Mouse (Mus musculus) embryonic facial prominence, embryonic 12.5 days (tissue): ENCODE measurements around the gene Stradb. TPM values are rescaled to one million over a fixed set of nuclear protein-coding genes. Genes with fewer than 3 reads are reported as not detected.
A peak's percentile ranks its signal among the peaks of the same experiment; 100 is the strongest.

Experiments
- ATAC-seq: fragments of 200-750 bp; cut with Nextera tagmentation; 2 replicates; pipeline ENCODE4 v1.8.0; 2017; ENCODE audit not compliant: insufficient number of reproducible peaks, insufficient read depth, low FRiP score, low TSS enrichment
- H3K27ac ChIP-seq: fragments of 300-500 bp; sonication (generic); 2 replicates; pipeline ENCODE4 v1.5.1; 2016; ENCODE audit warnings: mild to moderate bottlenecking
- H3K27me3 ChIP-seq: fragments of 300-500 bp; sonication (generic); 2 replicates; pipeline ENCODE4 v1.6.1; 2016; ENCODE audit warnings: mild to moderate bottlenecking, moderate library complexity
- H3K36me3 ChIP-seq: fragments of 300-500 bp; sonication (generic); 2 replicates; pipeline ENCODE4 v1.6.1; 2016; ENCODE audit warnings: mild to moderate bottlenecking
- H3K4me1 ChIP-seq: fragments of 300-500 bp; sonication (generic); 2 replicates; pipeline ENCODE4 v1.6.1; 2016
- H3K4me2 ChIP-seq: fragments of 300-500 bp; sonication (generic); replicated peaks from 2 replicates; pipeline ENCODE4 v1.6.1; 2016; ENCODE audit warnings: mild to moderate bottlenecking, moderate library complexity
- H3K4me3 ChIP-seq: fragments of 300-500 bp; sonication (generic); 2 replicates; pipeline ENCODE4 v1.5.1; 2016; ENCODE audit warnings: mild to moderate bottlenecking
- H3K9ac ChIP-seq: fragments of 300-500 bp; sonication (generic); 2 replicates; pipeline ENCODE4 v1.6.1; 2016; ENCODE audit warnings: mild to moderate bottlenecking, moderate library complexity
- H3K9me3 ChIP-seq: fragments of 300-500 bp; sonication (generic); 2 replicates; pipeline ENCODE4 v1.6.1; 2016; ENCODE audit warnings: mild to moderate bottlenecking, moderate library complexity
- WGBS: fragments of 180-500 bp; shearing (Covaris S2); methylation state at CpG from one replicate; pipeline ENCODE4 v1.1.7; 2016; 5-methylcytosine and 5-hydroxymethylcytosine counted together
- polyA plus RNA-seq: library from polyadenylated mRNA; unstranded; fragments of >200 nt; fragmentation: Nextera tagmentation; extraction: Ambion mirVana; gene quantifications from 2 replicates; pipeline ENCODE4 v1.2.1, GENCODE M21; 2016

Stradb gene
- polyA plus RNA-seq: 28.8 and 30.8 TPM in 2 replicates

DNA sequence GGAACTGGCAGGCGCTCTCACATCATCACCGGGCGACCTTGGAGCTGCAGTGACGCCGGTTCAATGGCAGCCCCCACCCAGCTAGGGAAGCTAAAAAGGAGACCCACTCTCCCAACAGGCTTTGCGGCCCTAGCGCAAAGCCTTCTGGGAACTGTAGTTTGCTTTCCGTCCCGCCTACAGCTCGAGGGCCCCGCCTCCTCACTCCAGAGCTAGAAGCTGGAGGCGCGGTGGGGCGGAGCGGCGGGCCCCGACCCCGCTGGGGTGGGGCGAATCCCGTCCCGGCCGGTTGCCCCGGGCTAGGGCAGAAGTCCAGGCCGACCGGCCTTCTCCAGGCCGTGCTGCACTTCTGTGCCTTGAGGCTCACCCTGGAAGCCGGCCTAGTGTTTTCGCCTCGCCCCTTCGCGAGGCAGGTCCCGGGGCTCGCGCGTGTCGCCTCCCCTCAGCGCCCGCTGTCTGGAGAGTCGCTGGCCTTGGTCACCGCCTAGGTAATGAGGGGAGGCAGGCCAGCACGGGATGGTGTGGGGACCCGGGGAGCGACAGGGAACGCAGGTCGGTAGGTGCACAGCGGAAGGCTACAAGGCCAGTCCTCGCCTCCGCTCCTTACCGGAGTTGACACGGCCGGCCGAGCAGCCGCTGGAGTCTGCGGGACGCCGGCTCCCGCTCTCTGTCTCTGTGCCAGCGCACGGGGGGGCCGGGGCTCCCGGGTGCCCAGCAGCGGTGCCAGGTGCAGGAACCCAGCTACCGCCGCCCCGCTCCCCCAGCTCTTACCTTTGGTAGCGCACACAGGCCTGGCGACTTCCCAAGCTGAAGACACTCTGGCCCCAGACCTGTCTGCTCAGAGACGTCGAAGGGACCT, at the start of gene Stradb, which contains the start of gene Trak2:
Gene Stradb, plus strand, starts transcription at position 157 of the 856 bp plus-strand sequence.
Gene Trak2, minus strand, starts transcription at position 65 of the 856 bp plus-strand sequence.
- ATAC-seq: peak; percentile 96
- Histone ChIP-seq H3K4me1 (peaks cover 10% of the 10 kb centered on the region), H3K27me3 (no peaks in the 10 kb centered on the region), H3K9me3 (no peaks in the 10 kb centered on the region), H3K9ac (peak within 1 kb of the TSS; percentile 91), H3K4me3 (peak within 1 kb of the TSS; percentile 91), H3K4me2 (peak within 1 kb of the TSS; percentile 81), H3K36me3 (no peaks in the 10 kb centered on the region), H3K27ac (peak within 1 kb of the TSS; percentile 67)
- under 1% methylated on average over 68 of the region's 69 CpGs for WGBS

DNA sequence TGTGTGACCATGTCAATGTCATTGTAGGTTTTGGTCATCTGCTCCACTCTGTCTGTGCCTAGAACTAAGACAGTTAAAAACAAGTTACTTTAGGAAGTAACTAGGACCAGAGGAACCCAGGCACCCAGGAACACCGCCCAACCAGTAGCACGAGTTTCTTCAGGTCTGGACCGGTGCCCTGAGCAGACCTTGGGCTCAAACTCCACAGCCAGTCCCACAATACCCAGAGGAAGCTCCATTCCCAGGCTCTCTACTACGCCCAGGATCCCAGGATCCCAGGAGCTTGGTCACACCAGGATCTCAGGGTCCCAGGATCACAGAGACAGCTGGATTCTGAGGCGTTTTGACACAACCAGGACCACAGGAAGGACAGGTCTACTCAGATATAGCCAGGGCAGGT, 46.7 kb upstream of the Stradb start:
- H3K27ac ChIP-seq: no peak overlapping the region
- WGBS: 95% methylated on average over 5 of the region's 5 CpGs

DNA sequence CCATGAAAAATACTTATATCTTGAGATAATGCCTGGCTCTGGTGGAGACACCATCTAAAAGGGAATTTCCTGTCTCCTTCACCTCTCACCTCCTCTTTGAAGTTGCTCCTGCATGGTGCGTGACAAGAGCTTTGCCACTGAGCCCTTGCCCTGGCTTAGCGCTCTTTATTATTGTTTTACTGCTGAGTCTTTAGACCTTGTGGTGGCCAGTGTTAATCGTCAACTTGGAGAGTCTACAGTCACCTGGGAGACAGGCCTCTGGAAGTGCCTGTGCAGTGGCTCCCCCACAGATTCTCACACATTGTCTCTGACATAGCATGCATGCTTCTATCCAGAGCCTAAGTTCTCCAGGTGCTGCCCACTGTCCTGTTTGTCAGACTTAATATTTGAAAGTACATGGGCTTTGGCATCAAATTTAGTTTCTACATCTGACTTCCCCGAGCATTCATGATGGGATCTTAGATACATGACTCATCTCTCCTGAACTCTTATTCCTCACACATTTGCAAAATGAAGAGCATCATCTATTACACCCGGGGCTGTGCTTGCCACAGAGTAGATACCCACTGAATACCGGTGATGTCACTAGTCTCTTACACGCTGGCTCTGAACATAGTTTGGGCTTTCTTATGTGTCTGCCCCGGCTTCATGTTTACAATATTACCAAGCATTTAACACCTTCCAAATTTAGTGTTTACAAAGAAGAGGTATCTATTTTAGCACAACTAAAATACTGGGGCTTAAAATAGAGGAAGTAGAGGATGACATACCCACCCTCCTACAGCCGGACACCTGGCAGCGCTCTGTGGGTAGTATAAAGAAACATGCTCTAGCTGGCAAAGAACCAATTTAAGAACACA, 36.3 kb upstream of the Stradb start:
- no peak overlapping the region for H3K27ac ChIP-seq

More for the DNA sequence above, 46.7 kb upstream of the Stradb start:
- Histone ChIP-seq H3K9ac (no peak overlapping the region), H3K36me3 (peaks cover 10% of the 10 kb centered on the region), H3K9me3 (no peaks in the 10 kb centered on the region), H3K4me2 (no peak overlapping the region), H3K27me3 (no peaks in the 10 kb centered on the region), H3K4me3 (no peak overlapping the region), H3K4me1 (no peaks in the 10 kb centered on the region)
- ATAC-seq: no peak

DNA sequence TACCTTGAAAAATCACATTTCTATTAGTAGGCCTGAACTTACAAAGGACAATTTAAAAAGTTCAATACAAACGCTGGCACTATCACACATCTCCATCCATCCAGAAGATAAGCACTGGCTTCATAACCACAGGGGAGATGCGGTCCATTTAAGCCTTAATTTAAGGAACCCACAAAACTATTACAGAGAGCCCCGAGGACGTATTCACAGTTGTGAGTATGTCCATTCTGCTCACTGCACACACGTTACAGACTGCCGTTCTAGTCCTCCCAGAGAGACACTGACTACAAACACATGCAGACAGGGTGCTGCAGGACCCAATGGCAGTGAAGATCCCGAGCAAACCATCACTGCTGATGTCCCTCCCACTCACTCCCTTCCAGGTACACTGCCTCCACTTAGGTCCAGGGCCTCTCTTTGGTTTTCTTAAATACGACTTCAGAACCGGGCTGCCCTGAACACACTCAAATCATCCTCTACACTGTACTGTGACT, 35.7 kb upstream of the Stradb start:
- no peak for ATAC-seq
- Histone ChIP-seq H3K9me3 (no peaks in the 10 kb centered on the region), H3K9ac (no peak overlapping the region), H3K4me2 (no peak overlapping the region), H3K27me3 (no peaks in the 10 kb centered on the region), H3K27ac (no peak overlapping the region), H3K4me1 (no peaks in the 10 kb centered on the region), H3K4me3 (no peak overlapping the region), H3K36me3 (peaks cover 8% of the 10 kb centered on the region)
- 93% methylated on average over 9 of the region's 9 CpGs for WGBS

More for the DNA sequence above, 36.3 kb upstream of the Stradb start:
- Histone ChIP-seq H3K9ac (no peak overlapping the region), H3K4me3 (no peak overlapping the region), H3K4me1 (no peaks in the 10 kb centered on the region), H3K27me3 (no peaks in the 10 kb centered on the region), H3K36me3 (peaks cover 8% of the 10 kb centered on the region), H3K4me2 (no peak overlapping the region), H3K9me3 (no peaks in the 10 kb centered on the region)
- ATAC-seq: no peak
- WGBS: 95% methylated on average over 10 of the region's 10 CpGs

DNA sequence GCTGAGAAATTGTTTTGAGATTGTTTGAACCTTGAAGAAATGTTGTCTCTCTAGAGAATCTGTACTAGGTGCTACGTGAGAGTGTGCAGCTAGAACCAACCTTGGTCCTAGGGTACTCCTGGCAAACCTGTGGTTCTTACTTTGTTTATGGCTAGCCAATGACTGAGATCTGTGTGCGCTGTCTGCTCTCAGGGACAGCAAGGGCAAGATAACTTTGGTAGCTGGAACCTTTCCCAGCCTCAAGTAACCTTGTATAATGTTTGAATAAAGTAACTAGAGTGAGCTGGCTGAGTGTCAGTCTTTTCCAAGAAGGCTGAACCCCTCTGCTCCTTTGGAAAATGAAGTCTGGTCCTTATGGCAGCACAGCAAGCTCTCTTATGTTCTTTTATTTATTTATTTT, 27.8 kb upstream of the Stradb start:
- H3K4me2 ChIP-seq: no peak overlapping the region
- no peaks in the 10 kb centered on the region for H3K9me3 ChIP-seq
- peaks cover under 1% of the 10 kb centered on the region; the same call in 1 of the 2 replicates for H3K4me1 ChIP-seq
- WGBS: 98% methylated on average over 2 of the region's 2 CpGs
- H3K36me3 ChIP-seq: peaks cover 16% of the 10 kb centered on the region
- H3K27ac ChIP-seq: no peak overlapping the region
- no peak overlapping the region for H3K9ac ChIP-seq
- ATAC-seq: no peak
- no peaks in the 10 kb centered on the region for H3K27me3 ChIP-seq
- no peak overlapping the region for H3K4me3 ChIP-seq

DNA sequence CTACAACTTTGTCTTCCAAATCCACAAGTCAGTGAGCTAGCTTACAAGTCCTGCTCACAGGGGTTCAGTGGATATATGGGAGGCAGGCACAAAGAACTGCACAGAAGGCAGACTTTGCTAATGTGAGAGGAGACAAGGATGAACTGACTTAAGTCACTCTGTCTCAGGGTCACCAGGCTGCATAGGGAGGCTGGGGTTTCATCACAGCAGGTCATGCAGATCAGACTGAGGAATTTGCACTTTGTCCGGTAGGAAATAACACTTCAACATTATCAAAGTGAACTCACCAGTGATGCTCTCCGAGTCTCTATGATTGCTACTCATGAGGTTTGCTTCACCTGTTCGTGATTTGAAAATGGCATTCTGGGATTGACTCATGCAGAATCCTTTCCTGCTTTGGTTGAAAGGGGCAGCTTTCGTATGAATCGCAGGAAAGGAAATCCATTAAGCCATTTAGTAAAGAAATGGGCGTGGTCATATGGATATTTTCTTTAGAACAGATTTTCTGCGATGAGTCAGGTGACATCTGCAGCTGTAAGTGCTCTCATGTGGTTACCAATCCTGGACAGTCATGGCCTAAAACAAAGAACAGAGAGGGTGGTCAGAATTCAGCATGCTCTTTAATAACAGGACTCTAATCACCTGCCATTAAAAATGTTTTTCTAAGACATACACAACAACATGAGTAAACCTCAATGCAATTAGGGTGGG, 27.2 kb upstream of the Stradb start:
- Histone ChIP-seq H3K4me2 (no peak overlapping the region), H3K27ac (no peak overlapping the region), H3K36me3 (peaks cover 16% of the 10 kb centered on the region), H3K4me3 (no peak overlapping the region), H3K9ac (no peak overlapping the region), H3K9me3 (no peaks in the 10 kb centered on the region), H3K4me1 (peaks cover 7% of the 10 kb centered on the region), H3K27me3 (no peaks in the 10 kb centered on the region)
- WGBS: 86% methylated on average over 7 of the region's 7 CpGs
- no peak for ATAC-seq

DNA sequence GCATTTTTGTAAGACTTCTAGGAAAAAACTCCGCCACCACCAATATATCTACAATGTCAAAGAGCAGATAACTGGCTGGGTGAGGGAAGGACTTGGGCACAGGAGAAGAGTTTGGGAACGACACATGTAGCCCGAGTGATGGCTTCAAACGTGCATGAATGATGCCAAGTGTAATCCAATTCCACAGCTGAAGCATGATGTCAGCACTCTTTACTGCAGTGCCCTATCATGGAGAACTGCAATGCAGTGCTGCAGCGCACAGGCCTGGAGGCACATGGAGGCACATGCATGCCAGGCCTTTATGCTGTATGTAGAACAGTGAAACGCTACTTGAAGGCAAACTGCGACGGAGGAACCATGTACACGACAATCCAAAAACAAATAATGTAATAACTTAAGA, 26.6 kb upstream of the Stradb start:
- peaks cover 13% of the 10 kb centered on the region for H3K4me1 ChIP-seq
- no peak overlapping the region for H3K4me3 ChIP-seq
- H3K9me3 ChIP-seq: no peaks in the 10 kb centered on the region
- WGBS: 89% methylated on average over 9 of the region's 9 CpGs
- ATAC-seq: no peak
- H3K27ac ChIP-seq: no peak overlapping the region
- H3K36me3 ChIP-seq: peaks cover 16% of the 10 kb centered on the region
- no peak overlapping the region for H3K4me2 ChIP-seq
- H3K27me3 ChIP-seq: no peaks in the 10 kb centered on the region
- no peak overlapping the region for H3K9ac ChIP-seq

DNA sequence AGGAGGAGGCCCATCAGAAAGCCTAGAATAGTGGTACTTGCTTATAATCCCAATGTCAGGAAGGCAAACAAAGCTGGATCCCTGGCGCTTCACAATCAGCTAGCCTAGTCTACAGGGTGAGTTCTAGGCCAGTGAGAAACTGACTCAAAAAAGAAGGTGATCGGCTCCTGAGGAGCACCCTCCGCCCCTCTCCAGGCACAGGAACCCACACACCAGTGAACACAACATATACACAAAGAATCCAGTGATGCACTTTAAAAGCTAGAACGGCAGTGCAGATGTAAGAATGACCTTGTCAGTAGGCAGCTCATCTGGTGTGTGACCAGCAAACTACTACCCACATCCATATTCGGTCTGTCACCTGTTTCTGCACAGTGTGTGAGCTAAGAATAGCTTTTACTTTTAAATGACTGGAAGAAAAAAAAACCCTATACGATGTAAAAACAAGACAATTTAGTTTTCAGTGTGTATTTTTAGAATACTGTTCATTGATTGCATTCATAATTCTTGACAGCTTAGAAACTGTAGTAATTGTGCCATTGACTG, 23.7 kb upstream of the Stradb start:
- Histone ChIP-seq H3K4me1 (peaks cover 34% of the 10 kb centered on the region), H3K4me3 (no peak overlapping the region), H3K9me3 (no peaks in the 10 kb centered on the region), H3K27me3 (no peaks in the 10 kb centered on the region), H3K36me3 (peaks cover 15% of the 10 kb centered on the region), H3K9ac (no peak overlapping the region), H3K27ac (no peak overlapping the region), H3K4me2 (no peak overlapping the region)
- WGBS: 90% methylated on average over 6 of the region's 6 CpGs
- ATAC-seq: no peak

DNA sequence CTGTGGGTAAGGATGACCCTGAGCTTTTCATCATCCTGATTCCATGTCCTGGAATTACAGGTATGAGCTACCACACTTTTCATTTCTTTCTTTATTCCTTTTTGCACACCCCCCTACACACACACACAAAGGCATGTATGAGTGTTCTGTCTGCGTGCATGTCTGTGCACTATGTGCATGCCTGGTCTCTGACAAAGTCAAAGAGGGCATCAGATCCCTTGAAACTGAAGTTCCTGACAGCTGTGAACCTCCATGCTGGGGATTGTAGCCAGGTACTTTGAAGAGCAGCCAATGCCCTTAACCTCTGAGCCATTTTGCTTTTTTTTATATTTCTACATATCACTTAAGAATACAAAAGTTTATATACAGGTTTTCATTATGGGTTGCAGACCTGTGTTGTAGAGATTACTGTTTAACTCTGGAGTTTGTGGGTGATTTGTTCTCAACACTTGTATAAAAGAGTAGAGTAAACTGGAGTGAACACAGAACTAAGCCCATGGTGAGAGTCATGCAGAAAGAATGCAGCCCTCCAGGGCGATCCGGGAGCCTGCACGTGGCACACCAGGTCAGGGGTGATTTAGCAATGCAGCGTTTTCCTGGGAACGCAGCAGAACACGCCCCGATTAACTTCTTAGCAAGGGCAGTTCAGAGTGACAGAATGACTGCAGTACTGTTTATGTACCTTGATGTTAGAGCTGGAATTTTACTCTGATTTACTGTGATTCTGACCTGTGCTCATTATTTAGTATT, 22.2 kb upstream of the Stradb start:
- peaks cover under 1% of the 10 kb centered on the region; the same call in 1 of the 2 replicates for H3K36me3 ChIP-seq
- 14% methylated on average over 8 of the region's 8 CpGs for WGBS
- H3K4me1 ChIP-seq: peaks cover 34% of the 10 kb centered on the region
- ATAC-seq: no peak
- H3K9me3 ChIP-seq: no peaks in the 10 kb centered on the region
- H3K27me3 ChIP-seq: no peaks in the 10 kb centered on the region
- no peak overlapping the region for H3K27ac ChIP-seq
- no peak overlapping the region for H3K4me3 ChIP-seq
- H3K9ac ChIP-seq: 0 out of 2 replicates have a peak overlapping the region, but pooled peaks have one; percentile 33
- H3K4me2 ChIP-seq: no peak overlapping the region; the same call in 1 of the 2 replicates

DNA sequence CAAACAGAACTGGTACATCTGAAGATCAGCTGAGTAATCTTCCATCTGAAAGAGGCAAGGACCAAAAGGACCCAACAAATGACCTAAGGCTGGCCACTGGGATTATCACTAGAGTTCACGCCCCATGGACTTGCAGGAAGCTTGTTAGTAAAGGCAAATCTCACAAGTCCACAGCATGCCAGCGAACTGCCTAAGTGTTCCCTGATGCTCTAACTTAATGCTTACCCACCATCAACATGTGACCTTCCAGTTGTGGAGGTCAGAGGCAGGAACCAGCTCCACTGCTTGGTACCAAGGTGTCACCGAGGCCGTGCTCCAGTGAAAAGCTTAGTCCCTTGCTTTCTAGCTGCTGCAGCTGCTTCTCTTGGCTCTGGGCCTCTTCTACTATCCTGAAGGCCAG, 21.5 kb upstream of the Stradb start:
- Histone ChIP-seq H3K36me3 (no peaks in the 10 kb centered on the region), H3K27me3 (no peaks in the 10 kb centered on the region), H3K9ac (no peak overlapping the region), H3K4me2 (no peak overlapping the region), H3K4me3 (no peak overlapping the region), H3K4me1 (peaks cover 34% of the 10 kb centered on the region), H3K9me3 (no peaks in the 10 kb centered on the region), H3K27ac (no peak overlapping the region)
- 29% methylated on average over 4 of the region's 4 CpGs for WGBS
- no peak for ATAC-seq
